Mouse (Mus musculus): ENCODE measurements around the gene Rps6kl1. TPM values are rescaled to one million over a fixed set of nuclear protein-coding genes. Genes with fewer than 3 reads are reported as not detected.

Gene Rps6kl1
- polyA plus RNA-seq, 1 experiment from 2014 or later, result 0.45 TPM

GRCm38 (mm10) chr12:85109426-85109825 is 41.6 kb downstream of the Rps6kl1 start:
- peak overlapping the region; percentile 94 for H3K4me3 ChIP-seq
- peaks cover 13% of the 10 kb centered on the region for H3K36me3 ChIP-seq
- H3K27ac ChIP-seq, result no peak overlapping the region
- H3K4me1 ChIP-seq, result peaks cover 35% of the 10 kb centered on the region
- DNase-seq (ENCODE audit: low spot score), result no peak
- H3K27me3 ChIP-seq (ENCODE audit: low read depth, poor library complexity, severe bottlenecking), result 0 out of 2 replicates have a peak, but pooled peaks cover 8% of the 10 kb centered on the region
- 43% methylated on average over 4 of the region's 4 CpGs for WGBS
- no peaks in the 10 kb centered on the region for H3K9me3 ChIP-seq (replicated peaks)

- Histone ChIP-seq H3K4me1 (peaks cover 35% of the 10 kb centered on the region), H3K27ac (no peak overlapping the region), H3K36me3 (peaks cover 10% of the 10 kb centered on the region), H3K27me3 (ENCODE audit: low read depth, poor library complexity, severe bottlenecking) (0 out of 2 replicates have a peak, but pooled peaks cover 8% of the 10 kb centered on the region), H3K9me3 (replicated peaks) (no peaks in the 10 kb centered on the region), H3K4me3 (no peak overlapping the region)
- 67% methylated on average over 3 of the region's 3 CpGs for WGBS
- DNase-seq (ENCODE audit: low spot score), result no peak
Observed at GRCm38 (mm10) chr12:85108643-85109042, 42.4 kb downstream of the Rps6kl1 start.

- Histone ChIP-seq H3K9me3 (replicated peaks) (no peaks in the 10 kb centered on the region), H3K27ac (no peak overlapping the region), H3K4me3 (peak overlapping the region; percentile 37), H3K36me3 (no peaks in the 10 kb centered on the region), H3K4me1 (peaks cover 23% of the 10 kb centered on the region), H3K27me3 (ENCODE audit: low read depth, poor library complexity, severe bottlenecking) (0 out of 2 replicates have a peak, but pooled peaks cover 8% of the 10 kb centered on the region)
- 0% methylated on average over 8 of the region's 8 CpGs for WGBS
- DNase-seq (ENCODE audit: low spot score), result peak; percentile 46
Observed at GRCm38 (mm10) chr12:85106292-85106691, 44.8 kb downstream of the Rps6kl1 start.

DNA sequence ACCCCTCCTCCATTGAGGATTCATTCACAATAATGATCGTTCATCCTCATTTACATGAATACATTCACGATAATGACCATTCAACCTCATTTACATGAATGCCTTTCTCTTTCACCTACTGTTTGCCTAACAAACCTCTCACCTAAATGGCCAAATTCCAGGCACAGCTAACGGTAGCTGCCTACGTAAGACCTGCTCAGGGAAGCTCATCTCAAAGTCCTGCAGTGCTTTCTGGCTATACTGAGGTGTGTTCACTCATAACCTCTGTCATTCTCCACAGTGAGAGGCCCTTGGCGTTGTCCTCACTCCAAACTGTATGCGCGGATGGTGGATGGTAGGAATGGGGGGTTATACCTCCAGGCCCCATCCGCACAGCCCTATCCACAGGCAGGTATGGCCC is 46.3 kb downstream of the Rps6kl1 start:
- Histone ChIP-seq H3K4me3 (no peak overlapping the region), H3K4me1 (peaks cover 20% of the 10 kb centered on the region), H3K27ac (no peak overlapping the region), H3K36me3 (no peaks in the 10 kb centered on the region), H3K27me3 (ENCODE audit: low read depth, poor library complexity, severe bottlenecking) (0 out of 2 replicates have a peak, but pooled peaks cover 8% of the 10 kb centered on the region), H3K9me3 (replicated peaks) (no peaks in the 10 kb centered on the region)
- DNase-seq (ENCODE audit: low spot score), result no peak
- WGBS, result 90% methylated on average over 8 of the region's 8 CpGs

- WGBS, result 79% methylated on average over 8 of the region's 8 CpGs
- H3K4me1 ChIP-seq, result peaks cover 13% of the 10 kb centered on the region
- no peaks in the 10 kb centered on the region for H3K27me3 ChIP-seq (ENCODE audit: low read depth, poor library complexity, severe bottlenecking)
- no peaks in the 10 kb centered on the region for H3K36me3 ChIP-seq
- DNase-seq (ENCODE audit: low spot score), result no peak
- H3K4me3 ChIP-seq, result no peak overlapping the region
- no peaks in the 10 kb centered on the region for H3K9me3 ChIP-seq (replicated peaks)
- no peak overlapping the region for H3K27ac ChIP-seq
Observed at GRCm38 (mm10) chr12:85103096-85103495, 48.0 kb downstream of the Rps6kl1 start.

GRCm38 (mm10) chr12:85101521-85102106 is 49.5 kb downstream of the Rps6kl1 start:
- H3K36me3 ChIP-seq, result no peaks in the 10 kb centered on the region
- WGBS, result 84% methylated on average over 5 of the region's 5 CpGs
- H3K27me3 ChIP-seq (ENCODE audit: low read depth, poor library complexity, severe bottlenecking), result no peaks in the 10 kb centered on the region
- H3K4me1 ChIP-seq, result peaks cover 12% of the 10 kb centered on the region
- H3K4me3 ChIP-seq, result no peak overlapping the region
- H3K27ac ChIP-seq, result no peak overlapping the region
- H3K9me3 ChIP-seq (replicated peaks), result no peaks in the 10 kb centered on the region
- no peak for DNase-seq (ENCODE audit: low spot score)

DNA sequence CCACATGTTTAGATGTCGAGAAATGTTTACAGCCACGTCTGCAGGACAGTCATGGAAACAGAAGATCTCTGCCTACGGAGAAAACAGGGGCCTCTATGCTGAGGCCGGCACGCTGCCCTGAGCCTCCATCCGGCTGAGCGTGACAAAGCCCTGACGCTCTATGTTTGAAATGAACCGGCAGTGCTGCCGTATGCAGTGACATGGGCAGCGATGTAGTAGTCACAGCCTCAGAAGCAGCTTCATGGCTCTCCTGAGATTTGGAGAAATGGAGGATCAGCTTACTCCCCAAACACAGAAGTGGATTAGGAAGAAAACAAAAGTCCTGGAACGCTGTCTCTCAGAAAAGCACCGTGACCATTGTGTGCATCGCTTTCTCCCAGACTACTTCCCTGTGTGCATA is 50.1 kb downstream of the Rps6kl1 start:
- DNase-seq (ENCODE audit: low spot score), result no peak
- Histone ChIP-seq H3K27me3 (ENCODE audit: low read depth, poor library complexity, severe bottlenecking) (no peaks in the 10 kb centered on the region), H3K4me3 (no peak overlapping the region), H3K36me3 (no peaks in the 10 kb centered on the region), H3K9me3 (replicated peaks) (no peaks in the 10 kb centered on the region), H3K4me1 (peaks cover 8% of the 10 kb centered on the region), H3K27ac (no peak overlapping the region)
- WGBS, result 78% methylated on average over 14 of the region's 14 CpGs

GRCm38 (mm10) chr12:85095859-85096258 is 55.2 kb downstream of the Rps6kl1 start:
- H3K9me3 ChIP-seq (replicated peaks), result no peaks in the 10 kb centered on the region
- H3K36me3 ChIP-seq, result no peaks in the 10 kb centered on the region
- no peaks in the 10 kb centered on the region for H3K27me3 ChIP-seq (ENCODE audit: low read depth, poor library complexity, severe bottlenecking)
- 91% methylated on average over 7 of the region's 7 CpGs for WGBS
- no peak overlapping the region for H3K4me3 ChIP-seq
- DNase-seq (ENCODE audit: low spot score), result no peak
- H3K4me1 ChIP-seq, result peaks cover 28% of the 10 kb centered on the region
- H3K27ac ChIP-seq, result no peak overlapping the region

GRCm38 (mm10) chr12:85095146-85095545 is 55.9 kb downstream of the Rps6kl1 start:
- H3K9me3 ChIP-seq (replicated peaks), result no peaks in the 10 kb centered on the region
- H3K27ac ChIP-seq, result peak overlapping the region; percentile 39; the same call in 1 of the 2 replicates
- DNase-seq (ENCODE audit: low spot score), result no peak

DNA sequence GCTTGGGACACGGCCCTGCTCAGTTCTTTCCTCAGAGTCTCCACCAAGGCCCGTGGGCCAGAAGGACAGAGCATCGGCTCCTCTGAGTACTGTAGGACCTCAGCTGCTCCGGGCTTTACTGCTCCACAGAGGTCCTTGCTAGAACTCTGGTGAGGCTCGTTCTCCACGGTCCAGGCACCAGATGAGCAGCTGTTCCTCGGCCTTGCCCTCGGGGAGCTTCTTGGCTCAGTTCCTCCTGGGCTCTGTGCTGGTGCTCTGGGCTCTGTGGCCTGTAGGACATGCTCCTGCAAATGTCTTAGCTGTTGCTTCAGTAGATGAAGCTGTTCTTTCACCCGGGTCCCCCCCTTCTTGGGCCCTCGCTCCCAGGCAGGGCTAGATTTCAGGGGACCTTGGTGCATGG is 56.4 kb downstream of the Rps6kl1 start:
- H3K27ac ChIP-seq, result peak overlapping the region; percentile 39; the same call in 1 of the 2 replicates

More at GRCm38 (mm10) chr12:85095146-85095545, 55.9 kb downstream of the Rps6kl1 start:
- no peak overlapping the region for H3K4me3 ChIP-seq
- H3K4me1 ChIP-seq, result peaks cover 28% of the 10 kb centered on the region
- 0 out of 2 replicates have a peak, but pooled peaks cover 4% of the 10 kb centered on the region for H3K36me3 ChIP-seq
- WGBS, result 89% methylated on average over 11 of the region's 11 CpGs
- H3K27me3 ChIP-seq (ENCODE audit: low read depth, poor library complexity, severe bottlenecking), result no peaks in the 10 kb centered on the region

DNA sequence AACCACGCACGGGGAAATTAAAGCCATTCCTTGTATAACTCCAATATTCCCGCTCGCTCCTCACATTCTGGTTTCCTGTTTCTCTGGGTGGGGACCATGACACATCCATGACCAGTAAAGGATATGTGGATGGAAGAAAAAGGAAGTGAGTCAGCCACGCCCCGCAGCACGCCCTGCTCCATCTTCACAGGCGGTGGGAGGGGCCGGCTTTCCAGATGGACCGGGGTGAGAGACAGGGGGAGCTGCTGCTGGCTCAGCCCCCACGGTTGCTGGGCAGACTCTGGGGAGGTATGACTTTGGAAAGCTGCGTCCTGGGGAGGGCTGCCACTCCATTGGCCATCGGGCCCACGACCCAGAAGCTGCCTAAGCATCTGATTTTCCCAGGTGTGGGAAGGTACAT is 57.1 kb downstream of the Rps6kl1 start:
- peak; percentile 53 for DNase-seq (ENCODE audit: low spot score)
- WGBS, result 31% methylated on average over 14 of the region's 14 CpGs
- Histone ChIP-seq H3K27me3 (ENCODE audit: low read depth, poor library complexity, severe bottlenecking) (no peaks in the 10 kb centered on the region), H3K27ac (peak overlapping the region; percentile 39), H3K9me3 (replicated peaks) (no peaks in the 10 kb centered on the region), H3K4me1 (peaks cover 28% of the 10 kb centered on the region), H3K4me3 (no peak overlapping the region), H3K36me3 (peaks cover 13% of the 10 kb centered on the region)

More for the DNA sequence above, 56.4 kb downstream of the Rps6kl1 start:
- Histone ChIP-seq H3K4me3 (no peak overlapping the region), H3K27me3 (ENCODE audit: low read depth, poor library complexity, severe bottlenecking) (no peaks in the 10 kb centered on the region), H3K36me3 (peaks cover 7% of the 10 kb centered on the region), H3K9me3 (replicated peaks) (no peaks in the 10 kb centered on the region), H3K4me1 (peaks cover 28% of the 10 kb centered on the region)
- 79% methylated on average over 10 of the region's 10 CpGs for WGBS
- no peak for DNase-seq (ENCODE audit: low spot score)

GRCm38 (mm10) chr12:85092214-85092613 is 58.9 kb downstream of the Rps6kl1 start:
- Histone ChIP-seq H3K36me3 (peaks cover 31% of the 10 kb centered on the region), H3K27ac (no peak overlapping the region), H3K4me1 (peaks cover 37% of the 10 kb centered on the region), H3K9me3 (replicated peaks) (no peaks in the 10 kb centered on the region), H3K4me3 (no peak overlapping the region), H3K27me3 (ENCODE audit: low read depth, poor library complexity, severe bottlenecking) (no peaks in the 10 kb centered on the region)
- DNase-seq (ENCODE audit: low spot score), result peak; percentile 65
- 7% methylated on average over 3 of the region's 3 CpGs for WGBS

DNA sequence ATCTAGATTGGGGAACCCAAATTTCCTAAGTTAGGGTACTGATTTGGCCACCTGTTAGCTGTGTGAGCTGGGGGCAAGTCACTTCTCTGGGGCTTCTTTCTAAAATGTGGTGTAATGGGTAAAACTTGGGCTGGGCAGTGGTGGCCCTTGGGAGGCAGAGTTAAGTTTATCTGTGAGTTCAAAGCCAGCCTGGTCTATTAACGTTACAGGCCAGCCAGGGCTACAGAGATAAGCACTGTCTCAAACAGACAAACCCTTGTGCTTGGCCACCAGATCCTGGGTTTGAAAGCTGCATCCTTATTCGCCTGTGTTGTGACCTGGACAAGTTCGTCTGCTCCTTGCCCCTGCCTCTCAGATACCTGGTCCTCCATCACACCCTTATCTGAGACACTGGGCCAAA is 59.9 kb downstream of the Rps6kl1 start:
- no peaks in the 10 kb centered on the region for H3K9me3 ChIP-seq (replicated peaks)

More for the DNA sequence above, 59.9 kb downstream of the Rps6kl1 start:
- Histone ChIP-seq H3K4me1 (peaks cover 37% of the 10 kb centered on the region), H3K36me3 (peaks cover 42% of the 10 kb centered on the region), H3K27ac (no peak overlapping the region), H3K4me3 (no peak overlapping the region), H3K27me3 (ENCODE audit: low read depth, poor library complexity, severe bottlenecking) (no peaks in the 10 kb centered on the region)
- no peak for DNase-seq (ENCODE audit: low spot score)
- 81% methylated on average over 3 of the region's 3 CpGs for WGBS
